Mouse (Mus musculus): ENCODE results near the gene Dtnbp1.

The Dtnbp1 gene

GRCm38 (mm10) chr13:45001911-45002615 is at the start of gene Dtnbp1:
Gene Dtnbp1, minus strand, starts transcription at chr13:45002147.
- DNase-seq (ENCODE audit: low read depth), result peak; percentile 87

GRCm38 (mm10) chr13:45049261-45050020 is 47.5 kb upstream of the Dtnbp1 start:
- peak; percentile 6 for DNase-seq (ENCODE audit: low read depth)

GRCm38 (mm10) chr13:45043466-45043865 is 41.5 kb upstream of the Dtnbp1 start:
- no peak for DNase-seq (ENCODE audit: low read depth)

GRCm38 (mm10) chr13:45040741-45041140 is 38.8 kb upstream of the Dtnbp1 start:
- no peak for DNase-seq (ENCODE audit: low read depth)

GRCm38 (mm10) chr13:45040195-45040594 is 38.2 kb upstream of the Dtnbp1 start:
- DNase-seq (ENCODE audit: low read depth), result no peak

- no peak for DNase-seq (ENCODE audit: low read depth)
Measured at GRCm38 (mm10) chr13:45036417-45036816, 34.5 kb upstream of the Dtnbp1 start.

GRCm38 (mm10) chr13:45034759-45035158 is 32.8 kb upstream of the Dtnbp1 start:
- DNase-seq (ENCODE audit: low read depth), result no peak

- DNase-seq (ENCODE audit: low read depth), result no peak
Measured at GRCm38 (mm10) chr13:45033360-45033759, 31.4 kb upstream of the Dtnbp1 start.

GRCm38 (mm10) chr13:45032484-45032883 is 30.5 kb upstream of the Dtnbp1 start:
- no peak for DNase-seq (ENCODE audit: low read depth)

- DNase-seq (ENCODE audit: low read depth), result no peak
Measured at GRCm38 (mm10) chr13:45031748-45032147, 29.8 kb upstream of the Dtnbp1 start.

- DNase-seq (ENCODE audit: low read depth), result peak; percentile 8
Measured at GRCm38 (mm10) chr13:45031314-45031713, 29.4 kb upstream of the Dtnbp1 start.

GRCm38 (mm10) chr13:45030830-45031229 is 28.9 kb upstream of the Dtnbp1 start:
- DNase-seq (ENCODE audit: low read depth), result peak; percentile 95

GRCm38 (mm10) chr13:45029791-45030190 is 27.8 kb upstream of the Dtnbp1 start:
- peak; percentile 58 for DNase-seq (ENCODE audit: low read depth)

- no peak for DNase-seq (ENCODE audit: low read depth)
Measured at GRCm38 (mm10) chr13:45026291-45026690, 24.3 kb upstream of the Dtnbp1 start.

GRCm38 (mm10) chr13:45024821-45025220 is 22.9 kb upstream of the Dtnbp1 start:
- no peak for DNase-seq (ENCODE audit: low read depth)

- no peak for DNase-seq (ENCODE audit: low read depth)
Measured at GRCm38 (mm10) chr13:45023356-45024150, 21.6 kb upstream of the Dtnbp1 start.

GRCm38 (mm10) chr13:45008150-45008549 is 6.2 kb upstream of the Dtnbp1 start:
- DNase-seq (ENCODE audit: low read depth), result peak; percentile 49

- DNase-seq (ENCODE audit: low read depth), result no peak
Measured at GRCm38 (mm10) chr13:45007726-45008125, 5.8 kb upstream of the Dtnbp1 start.

- DNase-seq (ENCODE audit: low read depth), result peak; percentile 43
Measured at GRCm38 (mm10) chr13:45006483-45006882, 4.5 kb upstream of the Dtnbp1 start.

GRCm38 (mm10) chr13:45005861-45006260 is 3.9 kb upstream of the Dtnbp1 start:
- peak; percentile 15 for DNase-seq (ENCODE audit: low read depth)

- DNase-seq (ENCODE audit: low read depth), result peak; percentile 94
Measured at GRCm38 (mm10) chr13:45004987-45005592, 3.1 kb upstream of the Dtnbp1 start.

GRCm38 (mm10) chr13:45003026-45003425 is 1.1 kb upstream of the Dtnbp1 start:
- no peak for DNase-seq (ENCODE audit: low read depth)

Measured in NIH3T3 (cell line).